Mouse (Mus musculus) forebrain, embryonic 12.5 days (tissue): ENCODE results near the gene Ptpn12. TPM values are rescaled to one million over a fixed set of nuclear protein-coding genes. Genes with fewer than 3 reads are reported as not detected.
"Not testable (repeated sequence)": the region's sequence is repeated elsewhere in the genome, so short reads cannot be mapped to it uniquely, and the experiment has no call there.

Experiments used
- ATAC-seq: fragments of 200-750 bp; cut with Nextera tagmentation; 2 replicates; pipeline ENCODE4 v1.8.0; 2017; ENCODE audit warnings: moderate TSS enrichment; ENCODE audit not compliant: low FRiP score
- H3K27ac ChIP-seq: fragments of 300-500 bp; sonication (generic); 2 replicates; pipeline ENCODE4 v1.5.1; 2016; ENCODE audit warnings: mild to moderate bottlenecking
- H3K27me3 ChIP-seq: fragments of 300-500 bp; sonication (generic); 2 replicates; pipeline ENCODE4 v1.6.1; 2016; ENCODE audit warnings: mild to moderate bottlenecking
- H3K36me3 ChIP-seq: fragments of 300-500 bp; sonication (generic); replicated peaks from 2 replicates; pipeline ENCODE4 v1.6.1; 2016; ENCODE audit warnings: mild to moderate bottlenecking
- H3K4me1 ChIP-seq: fragments of 300-500 bp; sonication (generic); 2 replicates; pipeline ENCODE4 v1.6.1; 2016
- H3K4me2 ChIP-seq: fragments of 300-500 bp; sonication (generic); 2 replicates; pipeline ENCODE4 v1.6.1; 2016; ENCODE audit warnings: mild to moderate bottlenecking, moderate library complexity
- H3K4me3 ChIP-seq: fragments of 300-500 bp; sonication (generic); replicated peaks from 2 replicates; pipeline ENCODE4 v1.5.1; 2016; ENCODE audit warnings: mild to moderate bottlenecking
- H3K9ac ChIP-seq: fragments of 300-500 bp; sonication (generic); 2 replicates; pipeline ENCODE4 v1.6.1; 2016; ENCODE audit warnings: mild to moderate bottlenecking
- H3K9me3 ChIP-seq: fragments of 300-500 bp; sonication (generic); 2 replicates; pipeline ENCODE4 v1.6.1; 2016
- WGBS: fragments of 180-500 bp; shearing (Covaris S2); methylation state at CpG from one replicate; pipeline ENCODE4 v1.1.7; 2016; 5-methylcytosine and 5-hydroxymethylcytosine counted together
- polyA plus RNA-seq: library from polyadenylated mRNA; unstranded; fragments of >200 nt; fragmentation: Nextera tagmentation; extraction: Ambion mirVana; gene quantifications from 2 replicates; pipeline ENCODE4 v1.2.1, GENCODE M21; 2016

The Ptpn12 gene
- polyA plus RNA-seq, 1 experiment from 2014 or later = 30.4 TPM

- H3K9ac ChIP-seq, ATAC-seq, H3K4me3 ChIP-seq, H3K4me1 ChIP-seq, H3K4me2 ChIP-seq, H3K27ac ChIP-seq, H3K27me3 ChIP-seq, H3K36me3 ChIP-seq, H3K9me3 ChIP-seq: not testable (repeated sequence)
- 93% methylated on average over 3 of the region's 4 CpGs for WGBS
Observed at GRCm38 (mm10) chr5:20943791-20944190, 111.9 kb downstream of the Ptpn12 start.

- Histone ChIP-seq H3K4me3 (no peak overlapping the region), H3K9ac (no peak overlapping the region), H3K36me3 (no peaks in the 10 kb centered on the region), H3K27me3 (no peaks in the 10 kb centered on the region), H3K27ac (no peak overlapping the region), H3K4me1 (peaks cover 9% of the 10 kb centered on the region), H3K4me2 (no peak overlapping the region), H3K9me3 (no peaks in the 10 kb centered on the region)
- 95% methylated on average over 3 of the region's 3 CpGs for WGBS
- no peak for ATAC-seq
Observed at GRCm38 (mm10) chr5:20942523-20942922, 113.2 kb downstream of the Ptpn12 start.

GRCm38 (mm10) chr5:20941205-20941604 lies 114.5 kb downstream of the Ptpn12 start:
- no peak overlapping the region for H3K4me2 ChIP-seq
- 70% methylated on average over 5 of the region's 5 CpGs for WGBS
- no peak overlapping the region for H3K9ac ChIP-seq
- no peak for ATAC-seq
- H3K36me3 ChIP-seq = no peaks in the 10 kb centered on the region
- no peak overlapping the region for H3K27ac ChIP-seq
- H3K4me1 ChIP-seq = peaks cover 9% of the 10 kb centered on the region
- no peaks in the 10 kb centered on the region for H3K9me3 ChIP-seq
- H3K27me3 ChIP-seq = no peaks in the 10 kb centered on the region
- no peak overlapping the region for H3K4me3 ChIP-seq

- Histone ChIP-seq H3K27ac (no peak overlapping the region), H3K36me3 (no peaks in the 10 kb centered on the region), H3K4me3 (no peak overlapping the region), H3K9me3 (no peaks in the 10 kb centered on the region), H3K27me3 (no peaks in the 10 kb centered on the region), H3K4me1 (peaks cover 9% of the 10 kb centered on the region), H3K4me2 (no peak overlapping the region), H3K9ac (no peak overlapping the region)
- 85% methylated on average over 4 of the region's 4 CpGs for WGBS
- ATAC-seq = no peak
Observed at GRCm38 (mm10) chr5:20940696-20941095, 115.0 kb downstream of the Ptpn12 start.

- no peak for ATAC-seq
- no peaks in the 10 kb centered on the region for H3K27me3 ChIP-seq
- WGBS = 93% methylated on average over 6 of the region's 6 CpGs
- H3K36me3 ChIP-seq = no peaks in the 10 kb centered on the region
- no peaks in the 10 kb centered on the region for H3K9me3 ChIP-seq
- H3K4me2 ChIP-seq = no peak overlapping the region
- H3K27ac ChIP-seq = no peak overlapping the region
- no peak overlapping the region for H3K9ac ChIP-seq
- peaks cover 8% of the 10 kb centered on the region for H3K4me1 ChIP-seq
- H3K4me3 ChIP-seq = no peak overlapping the region
Observed at GRCm38 (mm10) chr5:20940040-20940571, 115.6 kb downstream of the Ptpn12 start.

- no peak overlapping the region for H3K9ac ChIP-seq
- H3K4me3 ChIP-seq = no peak overlapping the region
- 72% methylated on average over 5 of the region's 5 CpGs for WGBS
- no peaks in the 10 kb centered on the region for H3K36me3 ChIP-seq
- H3K9me3 ChIP-seq = no peaks in the 10 kb centered on the region
- no peak overlapping the region for H3K27ac ChIP-seq
- no peak for ATAC-seq
- no peaks in the 10 kb centered on the region for H3K27me3 ChIP-seq
- no peak overlapping the region for H3K4me2 ChIP-seq
- H3K4me1 ChIP-seq = peaks cover 6% of the 10 kb centered on the region
Observed at GRCm38 (mm10) chr5:20938523-20938922, 117.2 kb downstream of the Ptpn12 start.

Other genes starting within 250 kb of the Ptpn12 start
- 23.8 and 24.8 TPM in 2 replicates for gene Phtf2, start 173.8 kb downstream of the Ptpn12 start, polyA plus RNA-seq
- 56.9 and 57.7 TPM in 2 replicates for gene Tmem60, start 173.7 kb downstream of the Ptpn12 start, polyA plus RNA-seq
- gene Rsbn1l, start 99.5 kb downstream of the Ptpn12 start, polyA plus RNA-seq = 6.5 and 7.3 TPM in 2 replicates
- gene Gsap, start 130.3 kb upstream of the Ptpn12 start, polyA plus RNA-seq = 2.8 and 3.6 TPM in 2 replicates